Mouse (Mus musculus): ENCODE results near the gene Lrrc9. TPM values are rescaled to one million over a fixed set of nuclear protein-coding genes. Genes with fewer than 3 reads are reported as not detected.

Lrrc9 gene
- polyA plus RNA-seq (2012): 0.11 TPM in 1 of 2 replicates, not detected in the other

DNA sequence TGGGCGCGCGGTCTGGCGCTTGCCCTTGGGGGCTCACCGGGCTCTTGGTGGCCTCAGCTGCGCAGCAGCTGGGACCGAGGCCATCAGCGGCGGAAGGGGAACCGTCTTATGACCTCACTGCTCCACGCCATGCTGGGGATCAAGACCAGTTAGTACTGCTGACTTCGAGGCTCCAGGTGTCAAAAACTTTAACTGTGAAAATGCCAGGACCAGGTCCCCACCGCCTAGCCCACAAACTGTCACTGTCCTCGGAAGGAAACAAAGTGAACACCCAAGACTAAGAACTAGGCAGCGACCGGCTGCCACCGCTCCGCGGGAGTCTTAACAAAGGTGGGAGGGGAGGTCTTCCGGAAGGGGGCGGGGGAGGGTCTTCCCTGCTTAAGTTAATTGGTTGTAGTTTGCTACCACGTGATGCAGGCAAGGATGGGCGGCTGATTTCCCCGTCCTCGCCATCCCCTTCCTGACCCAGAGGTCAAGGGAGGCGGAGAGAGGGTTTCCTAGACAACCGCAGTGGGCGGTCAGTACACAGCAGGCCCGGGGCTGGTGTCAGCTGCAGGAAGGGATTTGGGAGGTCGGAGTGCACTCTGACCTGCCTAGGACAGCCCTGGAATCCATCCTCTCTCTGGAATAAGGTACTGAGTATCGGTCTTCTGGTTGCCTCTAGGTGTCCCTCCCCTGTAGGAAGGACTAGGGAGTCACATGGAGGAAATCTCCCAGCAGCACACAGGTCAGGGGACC, at the start of gene Lrrc9:
Lrrc9 (plus strand) TSS at position 28 of the 738 bp plus-strand sequence.

DNA sequence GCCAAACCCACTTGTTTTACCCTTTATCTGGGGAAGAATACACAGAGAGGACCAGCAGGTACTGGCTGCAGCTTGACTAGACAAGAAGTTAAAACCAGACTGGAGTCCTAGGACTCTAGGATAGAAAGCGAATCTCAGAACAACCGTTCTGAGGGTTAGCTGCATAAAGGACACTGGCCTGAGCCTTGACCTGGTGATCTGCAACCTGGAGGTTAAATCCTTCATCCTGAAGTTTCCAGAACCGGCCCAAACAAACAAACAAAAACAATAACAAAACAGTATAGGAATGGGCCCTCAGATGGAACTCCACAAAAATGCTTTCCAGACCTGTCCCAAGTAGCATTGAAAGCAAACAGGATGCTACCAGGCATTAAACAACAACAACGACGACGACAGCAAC, 32.7 kb upstream of the Lrrc9 start, which contains the start of gene Rtn1:
Rtn1 (minus strand) TSS at position 101 of the 400 bp plus-strand sequence.

DNA sequence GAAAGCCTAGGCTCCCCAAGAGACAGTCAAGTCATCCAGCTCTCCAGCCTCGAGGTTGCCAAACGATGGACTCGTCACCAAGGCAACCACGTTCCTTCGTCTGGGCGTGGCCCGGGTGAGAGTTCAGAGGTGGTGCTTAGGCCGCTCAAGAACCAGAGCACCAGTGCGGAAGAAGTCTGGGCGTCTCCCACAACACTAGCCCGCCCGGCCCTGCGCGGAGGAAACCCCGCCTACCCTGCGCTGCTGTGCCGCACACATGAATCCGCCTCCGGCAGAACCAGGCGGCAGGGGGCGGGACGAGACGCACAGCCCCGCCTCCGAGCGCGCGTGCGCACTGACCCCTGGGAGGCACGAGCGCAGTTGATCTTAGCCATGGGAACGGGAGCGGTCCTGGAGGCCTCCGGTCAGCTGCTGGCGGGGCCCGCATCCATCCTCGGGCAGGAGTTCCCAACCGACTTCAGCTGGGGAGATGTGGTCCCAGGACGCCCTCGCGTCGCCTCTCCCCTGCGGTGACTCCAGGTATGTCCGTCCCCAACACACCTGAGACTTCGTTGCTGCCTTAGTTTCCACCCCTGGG, 94.4 kb downstream of the Lrrc9 start, which contains the start of gene Pcnx4:
Pcnx4 (plus strand) TSS at position 363 of the 577 bp plus-strand sequence.

Other genes with a start within 250 kb of the Lrrc9 start
- gene Rtn1, start 32.8 kb upstream of the Lrrc9 start, polyA plus RNA-seq (2012): 0.29 and 0.53 TPM in 2 replicates
- gene Pcnx4, start 94.5 kb downstream of the Lrrc9 start, polyA plus RNA-seq (2012): 0.64 and 0.86 TPM in 2 replicates
- not detected in 2 replicates for gene Gm4756, start 207.8 kb downstream of the Lrrc9 start, polyA plus RNA-seq (2012)
- 16.6 and 18.2 TPM in 2 replicates for gene Dhrs7, start 223.0 kb downstream of the Lrrc9 start, polyA plus RNA-seq (2012)

Data from megakaryocyte-erythroid progenitor cell, adult 5 weeks (primary cell).